Mouse (Mus musculus) hindbrain, embryonic 11.5 days (tissue): ENCODE measurements around the gene Sike1. TPM values are rescaled to one million over a fixed set of nuclear protein-coding genes. Genes with fewer than 3 reads are reported as not detected.
A peak's percentile ranks its signal among the peaks of the same experiment; 100 is the strongest.

Experiments
- ATAC-seq: fragments of 200-750 bp; cut with Nextera tagmentation; 2 replicates; pipeline ENCODE4 v1.8.0; 2017; ENCODE audit warnings: mild to moderate bottlenecking, moderate TSS enrichment, moderate library complexity; ENCODE audit not compliant: low FRiP score
- DNase-seq: peaks from one replicate; pipeline ENCODE4 v3.0.0-alpha.2; 2015; ENCODE audit warnings: low spot score
- H3K27ac ChIP-seq: fragments of 300-500 bp; sonication (generic); 2 replicates; pipeline ENCODE4 v1.5.1; 2014; ENCODE audit warnings: mild to moderate bottlenecking, low read depth, low read length
- H3K27me3 ChIP-seq: fragments of 300-500 bp; sonication (generic); 2 replicates; pipeline ENCODE4 v1.6.1; 2014; ENCODE audit warnings: mild to moderate bottlenecking, low read length, moderate library complexity, mixed read lengths; ENCODE audit not compliant: control insufficient read depth, insufficient read depth
- H3K36me3 ChIP-seq: fragments of 300-500 bp; sonication (generic); 2 replicates; pipeline ENCODE4 v1.6.1; 2014; ENCODE audit warnings: mild to moderate bottlenecking, low read length, moderate library complexity, mixed read lengths; ENCODE audit not compliant: control insufficient read depth, insufficient read depth
- H3K4me1 ChIP-seq: fragments of 300-500 bp; sonication (generic); replicated peaks from 2 replicates; pipeline ENCODE4 v1.6.1; 2014; ENCODE audit warnings: low read length, mixed read lengths; ENCODE audit not compliant: control insufficient read depth, insufficient read depth
- H3K4me2 ChIP-seq: fragments of 300-500 bp; sonication (generic); replicated peaks from 2 replicates; pipeline ENCODE4 v1.6.1; 2014; ENCODE audit warnings: mild to moderate bottlenecking, low read depth, low read length
- H3K4me3 ChIP-seq: fragments of 300-500 bp; sonication (generic); 2 replicates; pipeline ENCODE4 v1.5.1; 2014; ENCODE audit warnings: low read depth, low read length
- H3K9ac ChIP-seq: fragments of 300-500 bp; sonication (generic); 2 replicates; pipeline ENCODE4 v1.6.1; 2014; ENCODE audit warnings: low read depth, low read length
- H3K9me3 ChIP-seq: fragments of 300-500 bp; sonication (generic); 2 replicates; pipeline ENCODE4 v1.6.1; 2016; ENCODE audit warnings: low read length; ENCODE audit not compliant: control insufficient read depth
- WGBS: fragments of 180-500 bp; shearing (Covaris S2); extraction: QIAGEN DNeasy Blood & Tissue Kit; methylation state at CpG from one replicate; pipeline ENCODE4 v1.1.7; 2014; 5-methylcytosine and 5-hydroxymethylcytosine counted together
- polyA plus RNA-seq: library from polyadenylated mRNA; unstranded; fragments of >200 nt; fragmentation: Nextera tagmentation; extraction: Ambion mirVana; gene quantifications from 2 replicates; pipeline ENCODE4 v1.2.1, GENCODE M21; 2014

The Sike1 gene
- polyA plus RNA-seq, 1 experiment from 2014 or later: 103 TPM

- Histone ChIP-seq H3K4me3 (no peak overlapping the region), H3K4me1 (0 out of 2 replicates have a peak, but pooled peaks cover 1% of the 10 kb centered on the region), H3K4me2 (no peak overlapping the region), H3K27ac (no peak overlapping the region), H3K27me3 (no peaks in the 10 kb centered on the region), H3K9ac (no peak overlapping the region), H3K36me3 (peaks cover 16% of the 10 kb centered on the region), H3K9me3 (no peaks in the 10 kb centered on the region; the same call in 1 of the 2 replicates)
- DNase-seq (no peak), ATAC-seq (no peak)
- 96% methylated on average over 7 of the region's 7 CpGs for WGBS
These were observed 6.1 kb downstream of the Sike1 start for GRCm38 (mm10) chr3:103001595-103001994.

DNA sequence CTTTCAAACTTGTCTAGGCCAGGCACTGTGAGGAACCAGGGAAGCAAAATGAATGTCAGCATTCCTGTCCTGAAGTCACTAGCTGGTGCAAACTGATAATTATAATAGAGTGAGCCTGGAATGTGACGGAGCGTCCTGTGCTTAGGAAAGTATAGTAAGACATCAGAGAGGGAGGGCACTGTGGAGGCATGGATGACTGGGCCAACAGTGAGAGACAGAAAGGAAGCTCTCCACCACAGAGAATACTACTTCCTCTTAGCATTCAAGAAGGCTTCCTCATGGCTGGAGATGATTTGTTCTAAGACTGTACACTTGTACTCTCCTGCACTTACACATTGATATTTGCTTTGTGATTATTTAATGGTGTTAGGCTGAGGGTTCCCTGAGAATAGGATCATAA lies 21.8 kb downstream of the Sike1 start:
- no peak for DNase-seq
- Histone ChIP-seq H3K9ac (no peak overlapping the region), H3K36me3 (no peaks in the 10 kb centered on the region), H3K27me3 (no peaks in the 10 kb centered on the region), H3K4me1 (no peaks in the 10 kb centered on the region), H3K4me3 (no peak overlapping the region), H3K9me3 (no peaks in the 10 kb centered on the region), H3K27ac (no peak overlapping the region), H3K4me2 (no peak overlapping the region)
- no peak for ATAC-seq
- WGBS: 86% methylated on average over 2 of the region's 2 CpGs

DNA sequence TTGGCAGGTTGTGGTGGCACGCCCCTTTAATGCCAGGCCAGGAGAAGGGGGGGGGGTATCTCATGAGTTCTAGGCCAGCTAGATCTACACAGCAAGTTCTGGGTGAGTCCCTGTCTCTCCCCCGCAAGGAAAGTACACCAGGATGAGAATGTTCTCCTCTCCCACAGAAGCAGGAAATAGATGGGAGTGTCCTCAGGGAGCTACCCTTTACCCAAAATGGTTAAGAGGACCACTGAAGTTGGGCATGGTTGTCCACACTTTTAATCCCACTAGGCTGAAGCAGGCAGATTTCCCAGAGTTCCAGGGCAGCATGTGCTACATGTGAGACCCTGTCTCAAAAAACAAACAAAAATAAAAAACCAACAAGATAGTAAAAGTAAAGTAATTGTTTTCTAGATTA lies 24.0 kb downstream of the Sike1 start:
- Histone ChIP-seq H3K4me2 (no peak overlapping the region), H3K36me3 (no peaks in the 10 kb centered on the region), H3K4me1 (no peaks in the 10 kb centered on the region), H3K4me3 (peak overlapping the region; percentile 97; the same call in 1 of the 2 replicates), H3K27me3 (no peaks in the 10 kb centered on the region), H3K27ac (0 out of 2 replicates have a peak overlapping the region, but pooled peaks have one; percentile 95), H3K9me3 (no peaks in the 10 kb centered on the region), H3K9ac (no peak overlapping the region)
- no peak for ATAC-seq
- no peak for DNase-seq
- WGBS: 82% methylated on average over 2 of the region's 2 CpGs

- no peaks in the 10 kb centered on the region for H3K9me3 ChIP-seq
- no peaks in the 10 kb centered on the region for H3K4me1 ChIP-seq
- peak within 1 kb of the TSS; percentile 60 for H3K4me2 ChIP-seq
- H3K9ac ChIP-seq: peak within 1 kb of the TSS; percentile 99
- DNase-seq: peak; percentile 99
- no peaks in the 10 kb centered on the region for H3K36me3 ChIP-seq
- peak within 1 kb of the TSS; percentile 97 for H3K4me3 ChIP-seq
- H3K27ac ChIP-seq: peak within 1 kb of the TSS; percentile 95
- WGBS: under 1% methylated on average over 55 of the region's 55 CpGs
- no peaks in the 10 kb centered on the region for H3K27me3 ChIP-seq
- peak; percentile 96 for ATAC-seq
These were observed 24.9 kb downstream of the Sike1 start, which contains the start of gene Csde1 for GRCm38 (mm10) chr3:103020249-103020942. Gene Csde1 (plus strand): TSS chr3:103020426.

DNA sequence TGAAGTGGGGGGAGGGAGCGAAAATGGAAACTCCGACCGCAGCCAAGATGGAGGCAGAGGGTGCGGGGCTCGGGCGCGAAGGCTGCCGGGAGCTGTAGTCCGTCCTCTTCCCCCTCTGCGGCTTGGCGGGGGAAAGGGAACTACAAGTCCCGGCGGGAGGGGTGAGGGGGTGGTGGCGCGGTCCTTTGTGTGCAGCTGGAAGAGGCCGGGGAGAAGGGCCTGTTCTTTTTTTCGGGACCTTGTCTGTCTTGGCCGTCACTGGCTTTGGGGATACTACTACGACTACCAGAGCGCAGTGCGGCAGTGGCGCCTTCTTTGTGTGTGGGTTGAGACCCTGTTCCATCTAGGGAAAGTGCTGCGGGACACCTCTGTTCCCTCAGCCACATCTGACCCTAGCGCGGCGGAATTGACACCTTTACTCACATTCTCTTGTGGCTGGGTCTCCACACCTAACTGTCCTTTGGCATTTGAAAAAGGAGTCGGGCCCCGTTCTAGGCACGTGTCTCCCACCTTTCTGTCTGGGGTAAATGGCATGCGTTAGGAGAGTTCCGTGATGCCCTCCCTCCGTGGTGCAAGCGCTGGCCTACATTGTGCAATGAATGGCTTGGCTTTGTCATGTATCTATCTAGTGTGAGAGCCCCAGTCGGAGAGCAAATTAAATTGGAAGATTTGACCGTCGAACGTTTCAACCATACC lies 25.6 kb downstream of the Sike1 start:
- under 1% methylated on average over 31 of the region's 37 CpGs for WGBS
- H3K27me3 ChIP-seq: no peaks in the 10 kb centered on the region
- peak overlapping the region; percentile 97 for H3K4me3 ChIP-seq
- peak; percentile 93 for DNase-seq
- no peaks in the 10 kb centered on the region for H3K36me3 ChIP-seq
- peak overlapping the region; percentile 60 for H3K4me2 ChIP-seq
- H3K4me1 ChIP-seq: no peaks in the 10 kb centered on the region
- peak; percentile 97 for ATAC-seq
- H3K27ac ChIP-seq: peak overlapping the region; percentile 95
- H3K9me3 ChIP-seq: no peaks in the 10 kb centered on the region
- H3K9ac ChIP-seq: peak overlapping the region; percentile 99

DNA sequence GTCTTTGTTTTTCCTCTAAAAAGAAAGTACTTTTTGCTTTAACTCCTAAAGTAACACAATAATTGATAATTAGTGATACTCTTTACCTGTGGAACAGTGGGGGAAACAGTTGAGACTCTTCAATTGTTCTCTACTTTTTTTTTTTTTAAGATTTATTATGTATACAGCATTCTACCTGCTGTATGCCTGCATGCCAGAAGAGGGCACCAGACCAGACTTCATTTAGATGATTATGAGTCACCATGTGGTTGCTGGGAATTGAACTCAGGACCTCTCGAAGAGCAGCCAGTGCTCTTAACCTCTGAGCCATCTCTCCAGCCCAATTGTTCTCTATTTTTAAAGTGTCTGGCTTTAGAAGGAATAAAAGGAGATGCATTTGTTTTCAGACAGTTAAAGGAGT lies 30.7 kb downstream of the Sike1 start:
- no peak overlapping the region for H3K4me2 ChIP-seq
- WGBS: 95% methylated on average over 1 of the region's 1 CpGs
- no peaks in the 10 kb centered on the region for H3K27me3 ChIP-seq
- no peaks in the 10 kb centered on the region for H3K4me1 ChIP-seq
- no peak overlapping the region for H3K27ac ChIP-seq
- H3K9ac ChIP-seq: no peak overlapping the region
- H3K9me3 ChIP-seq: no peaks in the 10 kb centered on the region
- ATAC-seq: no peak
- 0 out of 2 replicates have a peak, but pooled peaks cover 2% of the 10 kb centered on the region for H3K36me3 ChIP-seq
- DNase-seq: no peak
- no peak overlapping the region for H3K4me3 ChIP-seq

DNA sequence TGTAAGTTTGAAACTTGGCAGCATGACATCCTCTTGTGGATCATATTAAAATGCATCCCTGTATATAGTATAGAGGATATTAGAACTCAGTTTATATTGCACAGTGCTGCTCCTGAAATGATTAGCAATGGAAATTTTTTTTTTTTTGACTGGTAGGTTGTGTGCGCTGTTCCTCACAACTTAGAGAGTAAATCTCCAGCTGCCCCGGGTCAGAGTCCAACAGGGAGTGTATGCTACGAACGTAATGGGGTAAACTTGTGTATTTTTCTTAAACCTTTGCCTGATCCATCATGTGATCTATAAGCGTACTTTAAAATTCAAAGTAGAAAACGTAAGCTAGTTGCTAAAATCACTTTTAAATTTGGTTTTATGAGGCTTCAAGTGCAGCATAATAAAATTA lies 44.8 kb downstream of the Sike1 start:
- ATAC-seq: no peak
- WGBS: 96% methylated on average over 6 of the region's 6 CpGs
- H3K4me2 ChIP-seq: no peak overlapping the region
- H3K27ac ChIP-seq: no peak overlapping the region
- H3K36me3 ChIP-seq: 0 out of 2 replicates have a peak, but pooled peaks cover 2% of the 10 kb centered on the region
- H3K4me1 ChIP-seq: no peaks in the 10 kb centered on the region
- no peak for DNase-seq
- no peaks in the 10 kb centered on the region for H3K27me3 ChIP-seq
- no peaks in the 10 kb centered on the region for H3K9me3 ChIP-seq
- H3K4me3 ChIP-seq: no peak overlapping the region
- no peak overlapping the region for H3K9ac ChIP-seq

DNA sequence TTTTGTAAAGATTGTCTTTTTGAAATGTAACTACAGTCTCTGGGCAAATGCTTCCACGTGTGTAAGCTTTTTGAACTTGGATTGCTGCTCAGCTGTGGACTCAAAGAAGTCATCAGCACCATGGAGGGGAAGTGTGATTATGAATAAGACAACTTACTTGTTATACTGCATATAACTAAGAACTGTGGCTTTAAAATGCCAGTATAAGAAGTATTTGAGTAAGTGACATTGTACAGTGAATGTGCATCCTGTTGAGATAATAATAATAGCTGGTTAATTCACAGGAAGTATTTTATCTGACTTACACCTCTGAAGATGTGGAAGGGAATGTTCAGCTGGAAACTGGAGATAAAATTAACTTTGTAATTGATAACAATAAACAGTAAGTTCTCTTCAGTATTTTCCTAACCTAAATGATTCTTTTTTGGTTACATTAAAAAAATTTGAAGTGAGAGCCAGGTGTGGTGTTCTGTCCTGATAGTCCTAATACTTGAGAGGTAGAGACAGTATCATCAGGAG lies 45.4 kb downstream of the Sike1 start:
- no peaks in the 10 kb centered on the region for H3K9me3 ChIP-seq
- 0 out of 2 replicates have a peak, but pooled peaks cover 2% of the 10 kb centered on the region for H3K36me3 ChIP-seq
- ATAC-seq: no peak
- 94% methylated on average over 1 of the region's 1 CpGs for WGBS
- H3K4me2 ChIP-seq: no peak overlapping the region
- no peaks in the 10 kb centered on the region for H3K4me1 ChIP-seq
- DNase-seq: no peak
- H3K27me3 ChIP-seq: no peaks in the 10 kb centered on the region
- no peak overlapping the region for H3K27ac ChIP-seq
- no peak overlapping the region for H3K9ac ChIP-seq
- no peak overlapping the region for H3K4me3 ChIP-seq
